Mouse (Mus musculus): ENCODE data around the gene Vgll1. TPM values are rescaled to one million over a fixed set of nuclear protein-coding genes. Genes with fewer than 3 reads are reported as not detected.

Gene Vgll1
- polyA plus RNA-seq, 1 experiment: not detected

DNA sequence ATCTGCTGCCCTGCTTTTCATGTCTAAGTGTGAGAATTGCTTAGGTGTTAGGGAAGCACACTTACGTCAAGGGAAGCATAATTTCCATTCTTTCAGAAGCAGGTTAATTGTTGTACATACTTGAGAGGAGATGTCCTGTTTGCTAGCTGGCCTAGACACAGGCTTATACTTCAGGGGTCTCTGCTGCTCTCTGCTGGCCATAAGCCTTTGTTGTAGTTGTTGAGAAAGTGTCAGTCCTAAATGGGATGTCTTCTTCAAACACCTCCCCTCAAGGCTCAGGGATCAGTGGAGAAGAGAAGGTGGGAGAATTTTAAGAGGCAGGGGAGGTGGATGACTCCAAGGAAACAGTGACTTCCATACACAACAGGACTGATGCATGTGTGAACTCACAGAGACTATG, 32.9 kb downstream of the Vgll1 start:
- TF ChIP-seq POLR2A (IDR thresholded peaks at IDR 0.05; ENCODE audit: extremely low read depth, insufficient read depth, low read length) (no peak), CTCF (IDR thresholded peaks at IDR 0.05; ENCODE audit: extremely low read depth, insufficient read depth, low read length) (0 out of 2 replicates have a peak, but pooled peaks have one; percentile 17)
- Histone ChIP-seq H3K4me3 (ENCODE audit: insufficient read depth, low read length) (no peak overlapping the region), H3K4me1 (ENCODE audit: control insufficient read depth, insufficient read depth, low read length) (no peaks in the 10 kb centered on the region), H3K27ac (ENCODE audit: insufficient read depth, low read length) (no peak overlapping the region)

DNA sequence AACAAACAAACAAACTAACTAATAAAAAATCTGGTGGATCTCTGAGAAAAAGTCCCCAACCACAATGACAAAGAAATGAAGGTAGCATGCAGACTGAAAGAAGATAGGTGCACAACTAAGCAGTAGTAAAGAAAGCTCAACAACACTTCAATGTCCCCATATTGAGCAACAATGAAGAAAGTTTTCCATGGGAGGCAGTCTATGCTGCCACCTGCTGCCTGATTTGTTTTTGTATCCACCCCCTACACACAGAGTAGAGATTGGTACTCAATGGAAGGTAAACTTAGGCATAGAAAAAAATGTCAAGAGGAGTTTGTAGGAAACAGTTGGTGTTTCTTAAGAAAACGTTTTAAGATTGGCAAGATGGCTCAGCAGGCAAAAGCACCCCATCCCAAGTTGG, 42.7 kb downstream of the Vgll1 start:
- H3K4me1 ChIP-seq (ENCODE audit: control insufficient read depth, insufficient read depth, low read length): no peaks in the 10 kb centered on the region
- TF ChIP-seq POLR2A (IDR thresholded peaks at IDR 0.05; ENCODE audit: extremely low read depth, insufficient read depth, low read length) (no peak), CTCF (IDR thresholded peaks at IDR 0.05; ENCODE audit: extremely low read depth, insufficient read depth, low read length) (no peak)

DNA sequence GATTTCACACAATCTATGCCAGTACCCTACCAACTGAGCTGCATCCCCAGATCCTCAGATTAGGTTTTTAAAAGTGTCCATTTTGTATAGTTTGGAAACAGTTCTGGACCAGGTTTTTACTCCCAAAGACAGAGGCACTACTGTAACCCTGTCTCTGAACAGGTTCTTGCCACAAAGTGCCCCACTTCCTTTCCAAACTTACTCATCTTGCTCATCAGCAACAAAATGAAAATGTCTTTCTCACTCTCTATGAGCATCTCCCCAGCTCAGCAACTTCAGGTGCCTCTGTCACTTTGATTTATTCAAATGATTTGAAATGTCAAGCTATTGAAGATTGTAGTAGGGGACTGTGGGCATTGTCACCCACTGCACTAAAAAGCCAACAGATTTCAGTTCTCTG, 49.7 kb downstream of the Vgll1 start:
- H3K4me3 ChIP-seq (ENCODE audit: insufficient read depth, low read length): no peak overlapping the region
- no peak for TF ChIP-seq POLR2A (IDR thresholded peaks at IDR 0.05; ENCODE audit: extremely low read depth, insufficient read depth, low read length)
- TF ChIP-seq CTCF (IDR thresholded peaks at IDR 0.05; ENCODE audit: extremely low read depth, insufficient read depth, low read length): no peak
- no peaks in the 10 kb centered on the region for H3K4me1 ChIP-seq (ENCODE audit: control insufficient read depth, insufficient read depth, low read length)
- no peak overlapping the region for H3K27ac ChIP-seq (ENCODE audit: insufficient read depth, low read length)

More for the DNA sequence above, 42.7 kb downstream of the Vgll1 start:
- Histone ChIP-seq H3K27ac (ENCODE audit: insufficient read depth, low read length) (no peak overlapping the region), H3K4me3 (ENCODE audit: insufficient read depth, low read length) (no peak overlapping the region)

DNA sequence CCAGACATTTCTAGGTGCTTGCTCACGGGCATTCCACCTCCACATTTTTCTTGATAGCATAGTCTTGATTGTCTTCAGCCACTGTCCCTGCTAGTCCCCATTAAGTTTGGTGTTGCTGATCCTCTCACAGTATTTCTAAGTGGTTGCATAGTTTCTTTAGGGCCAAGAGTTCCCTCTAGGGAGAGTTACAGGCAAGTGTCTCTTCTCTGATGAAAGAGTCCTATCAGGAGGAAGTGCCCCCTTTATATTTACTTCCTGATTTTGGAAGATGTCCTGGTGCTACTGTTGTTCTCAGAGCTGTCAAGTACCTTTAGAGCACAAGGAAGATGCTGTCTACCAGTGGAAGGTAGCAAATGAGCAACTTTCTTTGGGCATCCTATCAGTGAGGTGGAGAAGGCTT, 65.6 kb downstream of the Vgll1 start:
- Histone ChIP-seq H3K4me1 (ENCODE audit: control insufficient read depth, insufficient read depth, low read length) (no peaks in the 10 kb centered on the region), H3K4me3 (ENCODE audit: insufficient read depth, low read length) (no peak overlapping the region), H3K27ac (ENCODE audit: insufficient read depth, low read length) (no peak overlapping the region)
- no peak for TF ChIP-seq CTCF (IDR thresholded peaks at IDR 0.05; ENCODE audit: extremely low read depth, insufficient read depth, low read length)
- no peak for TF ChIP-seq POLR2A (IDR thresholded peaks at IDR 0.05; ENCODE audit: extremely low read depth, insufficient read depth, low read length)

Other genes with a start within 250 kb of the Vgll1 start
- gene Adgrg4, start 217.9 kb upstream of the Vgll1 start, polyA plus RNA-seq (2012; rRNA removed): not detected in 2 replicates
- not detected in 2 replicates for gene Brs3, start 45.0 kb upstream of the Vgll1 start, polyA plus RNA-seq (2012; rRNA removed)
- gene Htatsf1, start 34.5 kb upstream of the Vgll1 start, polyA plus RNA-seq (2012; rRNA removed): 35.7 and 38.0 TPM in 2 replicates
- not detected in 2 replicates for gene Cd40lg, start 124.0 kb downstream of the Vgll1 start, polyA plus RNA-seq (2012; rRNA removed)